Mouse (Mus musculus): ENCODE measurements at regions not wholly inside any gene's neighbourhood (a gene's known extent, or its start where the extent isn't known, plus 50 kb on each side); places are given as distances from the start of the nearest gene placed in this dataset.
A peak's percentile ranks its signal among the peaks of the same experiment; 100 is the strongest.

GRCm38 (mm10) chr17:79798361-79798760 is 83.5 kb upstream of the Cyp1b1 start:
- no peaks in the 10 kb centered on the region for H3K27me3 ChIP-seq
- H3K27ac ChIP-seq = no peak overlapping the region
- H3K9ac ChIP-seq = no peak overlapping the region
- H3K4me3 ChIP-seq = no peak overlapping the region
- no peaks in the 10 kb centered on the region for H3K4me1 ChIP-seq (replicated peaks)
- H3K9me3 ChIP-seq (replicated peaks) = no peaks in the 10 kb centered on the region
- H3K36me3 ChIP-seq = no peaks in the 10 kb centered on the region
- no peak for ATAC-seq (replicated peaks; ENCODE audit: insufficient number of reproducible peaks, insufficient read depth, low FRiP score, low read depth)
- 57% methylated on average over 6 of the region's 6 CpGs for WGBS
- no peak overlapping the region for H3K4me2 ChIP-seq

- Histone ChIP-seq H3K36me3 (no peaks in the 10 kb centered on the region), H3K27me3 (no peaks in the 10 kb centered on the region), H3K4me3 (no peak overlapping the region), H3K4me1 (replicated peaks) (no peaks in the 10 kb centered on the region), H3K9me3 (replicated peaks) (no peaks in the 10 kb centered on the region), H3K4me2 (no peak overlapping the region), H3K9ac (no peak overlapping the region), H3K27ac (no peak overlapping the region; the same call in 1 of the 2 replicates)
- 36% methylated on average over 7 of the region's 7 CpGs for WGBS
- no peak for ATAC-seq (replicated peaks; ENCODE audit: insufficient number of reproducible peaks, insufficient read depth, low FRiP score, low read depth)
These were observed 75.3 kb upstream of the Cyp1b1 start for GRCm38 (mm10) chr17:79790166-79790565.

GRCm38 (mm10) chr17:79787201-79787600 is 72.3 kb upstream of the Cyp1b1 start:
- Histone ChIP-seq H3K4me2 (no peak overlapping the region), H3K36me3 (no peaks in the 10 kb centered on the region), H3K4me3 (no peak overlapping the region), H3K4me1 (replicated peaks) (no peaks in the 10 kb centered on the region), H3K9me3 (replicated peaks) (no peaks in the 10 kb centered on the region), H3K27ac (no peak overlapping the region), H3K27me3 (no peaks in the 10 kb centered on the region), H3K9ac (no peak overlapping the region)
- 66% methylated on average over 2 of the region's 2 CpGs for WGBS
- no peak for ATAC-seq (replicated peaks; ENCODE audit: insufficient number of reproducible peaks, insufficient read depth, low FRiP score, low read depth)

- Histone ChIP-seq H3K4me1 (replicated peaks) (no peaks in the 10 kb centered on the region), H3K9ac (no peak overlapping the region), H3K36me3 (no peaks in the 10 kb centered on the region), H3K27ac (no peak overlapping the region), H3K27me3 (no peaks in the 10 kb centered on the region), H3K4me3 (no peak overlapping the region), H3K9me3 (replicated peaks) (no peaks in the 10 kb centered on the region), H3K4me2 (no peak overlapping the region)
- WGBS = 44% methylated on average over 5 of the region's 5 CpGs
- ATAC-seq (replicated peaks; ENCODE audit: insufficient number of reproducible peaks, insufficient read depth, low FRiP score, low read depth) = peak; percentile 55
These were observed 71.8 kb upstream of the Cyp1b1 start for GRCm38 (mm10) chr17:79786691-79787090.

GRCm38 (mm10) chr17:79786270-79786669 is 71.4 kb upstream of the Cyp1b1 start:
- no peaks in the 10 kb centered on the region for H3K27me3 ChIP-seq
- no peak overlapping the region for H3K27ac ChIP-seq
- ATAC-seq (replicated peaks; ENCODE audit: insufficient number of reproducible peaks, insufficient read depth, low FRiP score, low read depth) = no peak
- H3K4me1 ChIP-seq (replicated peaks) = no peaks in the 10 kb centered on the region
- H3K9me3 ChIP-seq (replicated peaks) = no peaks in the 10 kb centered on the region
- H3K4me2 ChIP-seq = no peak overlapping the region
- 75% methylated on average over 5 of the region's 5 CpGs for WGBS
- H3K9ac ChIP-seq = no peak overlapping the region
- no peaks in the 10 kb centered on the region for H3K36me3 ChIP-seq
- H3K4me3 ChIP-seq = no peak overlapping the region

- Histone ChIP-seq H3K4me3 (no peak overlapping the region), H3K9ac (no peak overlapping the region), H3K36me3 (no peaks in the 10 kb centered on the region), H3K27me3 (no peaks in the 10 kb centered on the region), H3K4me2 (no peak overlapping the region), H3K27ac (no peak overlapping the region), H3K4me1 (replicated peaks) (no peaks in the 10 kb centered on the region), H3K9me3 (replicated peaks) (no peaks in the 10 kb centered on the region)
- 76% methylated on average over 6 of the region's 6 CpGs for WGBS
- ATAC-seq (replicated peaks; ENCODE audit: insufficient number of reproducible peaks, insufficient read depth, low FRiP score, low read depth) = no peak
These were observed 69.5 kb upstream of the Cyp1b1 start for GRCm38 (mm10) chr17:79784256-79784870.

GRCm38 (mm10) chr17:79781733-79782663 is 67.1 kb upstream of the Cyp1b1 start:
- no peaks in the 10 kb centered on the region for H3K36me3 ChIP-seq
- no peak for ATAC-seq (replicated peaks; ENCODE audit: insufficient number of reproducible peaks, insufficient read depth, low FRiP score, low read depth)
- no peaks in the 10 kb centered on the region for H3K9me3 ChIP-seq (replicated peaks)
- no peak overlapping the region for H3K27ac ChIP-seq
- H3K4me1 ChIP-seq (replicated peaks) = no peaks in the 10 kb centered on the region
- 81% methylated on average over 13 of the region's 13 CpGs for WGBS
- H3K4me3 ChIP-seq = no peak overlapping the region
- H3K9ac ChIP-seq = no peak overlapping the region
- no peaks in the 10 kb centered on the region for H3K27me3 ChIP-seq
- no peak overlapping the region for H3K4me2 ChIP-seq

GRCm38 (mm10) chr17:79781262-79781661 is 66.4 kb upstream of the Cyp1b1 start:
- Histone ChIP-seq H3K36me3 (no peaks in the 10 kb centered on the region), H3K4me2 (no peak overlapping the region), H3K27ac (no peak overlapping the region), H3K27me3 (no peaks in the 10 kb centered on the region), H3K4me3 (no peak overlapping the region), H3K9me3 (replicated peaks) (no peaks in the 10 kb centered on the region), H3K4me1 (replicated peaks) (no peaks in the 10 kb centered on the region), H3K9ac (no peak overlapping the region)
- 79% methylated on average over 2 of the region's 2 CpGs for WGBS
- ATAC-seq (replicated peaks; ENCODE audit: insufficient number of reproducible peaks, insufficient read depth, low FRiP score, low read depth) = no peak

GRCm38 (mm10) chr17:79777874-79778395 is 63.1 kb upstream of the Cyp1b1 start:
- H3K36me3 ChIP-seq = no peaks in the 10 kb centered on the region
- WGBS = 61% methylated on average over 8 of the region's 8 CpGs
- no peaks in the 10 kb centered on the region for H3K27me3 ChIP-seq
- H3K4me2 ChIP-seq = no peak overlapping the region
- H3K4me1 ChIP-seq (replicated peaks) = no peaks in the 10 kb centered on the region
- no peak for ATAC-seq (replicated peaks; ENCODE audit: insufficient number of reproducible peaks, insufficient read depth, low FRiP score, low read depth)
- H3K4me3 ChIP-seq = no peak overlapping the region
- no peak overlapping the region for H3K27ac ChIP-seq
- no peaks in the 10 kb centered on the region for H3K9me3 ChIP-seq (replicated peaks)
- H3K9ac ChIP-seq = no peak overlapping the region

GRCm38 (mm10) chr17:79776177-79776576 is 61.3 kb upstream of the Cyp1b1 start:
- 88% methylated on average over 4 of the region's 4 CpGs for WGBS
- Histone ChIP-seq H3K4me1 (replicated peaks) (no peaks in the 10 kb centered on the region), H3K9me3 (replicated peaks) (no peaks in the 10 kb centered on the region), H3K27me3 (no peaks in the 10 kb centered on the region), H3K4me3 (no peak overlapping the region), H3K27ac (no peak overlapping the region), H3K4me2 (no peak overlapping the region), H3K36me3 (no peaks in the 10 kb centered on the region), H3K9ac (no peak overlapping the region)
- no peak for ATAC-seq (replicated peaks; ENCODE audit: insufficient number of reproducible peaks, insufficient read depth, low FRiP score, low read depth)

- no peaks in the 10 kb centered on the region for H3K9me3 ChIP-seq (replicated peaks)
- ATAC-seq (replicated peaks; ENCODE audit: insufficient number of reproducible peaks, insufficient read depth, low FRiP score, low read depth) = no peak
- H3K9ac ChIP-seq = no peak overlapping the region
- H3K4me2 ChIP-seq = no peak overlapping the region
- WGBS = 52% methylated on average over 6 of the region's 6 CpGs
- no peaks in the 10 kb centered on the region for H3K4me1 ChIP-seq (replicated peaks)
- H3K36me3 ChIP-seq = no peaks in the 10 kb centered on the region
- no peak overlapping the region for H3K4me3 ChIP-seq
- no peaks in the 10 kb centered on the region for H3K27me3 ChIP-seq
- H3K27ac ChIP-seq = no peak overlapping the region
These were observed 60.4 kb upstream of the Cyp1b1 start for GRCm38 (mm10) chr17:79775216-79775615.
